Mouse (Mus musculus) embryonic facial prominence, embryonic 13.5 days (tissue): ENCODE data around the gene Mical3. TPM values are rescaled to one million over a fixed set of nuclear protein-coding genes. Genes with fewer than 3 reads are reported as not detected.

Experiments used
- ATAC-seq: fragments of 200-750 bp; cut with Nextera tagmentation; 2 replicates; pipeline ENCODE4 v1.8.0; 2017; ENCODE audit warnings: low read depth; ENCODE audit not compliant: insufficient number of reproducible peaks, insufficient read depth, low FRiP score, low TSS enrichment
- H3K27ac ChIP-seq: fragments of 300-500 bp; sonication (generic); 2 replicates; pipeline ENCODE4 v1.5.1; 2015; ENCODE audit warnings: moderate library complexity, mild to moderate bottlenecking, inconsistent platforms
- H3K27me3 ChIP-seq: fragments of 300-500 bp; sonication (generic); 2 replicates; pipeline ENCODE4 v1.6.1; 2015; ENCODE audit warnings: mild to moderate bottlenecking, inconsistent platforms
- H3K36me3 ChIP-seq: fragments of 300-500 bp; sonication (generic); 2 replicates; pipeline ENCODE4 v1.6.1; 2015; ENCODE audit warnings: mild to moderate bottlenecking, inconsistent platforms
- H3K4me1 ChIP-seq: fragments of 300-500 bp; sonication (generic); 2 replicates; pipeline ENCODE4 v1.6.1; 2015; ENCODE audit warnings: inconsistent platforms
- H3K4me2 ChIP-seq: fragments of 300-500 bp; sonication (generic); 2 replicates; pipeline ENCODE4 v1.6.1; 2015; ENCODE audit warnings: moderate library complexity, mild to moderate bottlenecking, inconsistent platforms
- H3K4me3 ChIP-seq: fragments of 300-500 bp; sonication (generic); 2 replicates; pipeline ENCODE4 v1.5.1; 2015; ENCODE audit warnings: mild to moderate bottlenecking, inconsistent platforms
- H3K9ac ChIP-seq: fragments of 300-500 bp; sonication (generic); 2 replicates; pipeline ENCODE4 v1.6.1; 2015; ENCODE audit warnings: mild to moderate bottlenecking, inconsistent platforms
- H3K9me3 ChIP-seq: fragments of 300-500 bp; sonication (generic); 2 replicates; pipeline ENCODE4 v1.6.1; 2016; ENCODE audit warnings: inconsistent platforms
- WGBS: fragments of 180-500 bp; shearing (Covaris S2); methylation state at CpG from one replicate; pipeline ENCODE4 v1.1.7; 2015; ENCODE audit warnings: mixed read lengths; 5-methylcytosine and 5-hydroxymethylcytosine counted together
- polyA plus RNA-seq: library from polyadenylated mRNA; unstranded; fragments of >200 nt; fragmentation: Nextera tagmentation; extraction: Ambion mirVana; gene quantifications from 2 replicates; pipeline ENCODE4 v1.2.1, GENCODE M21; 2015

Gene Mical3
- 12.3 and 12.7 TPM in 2 replicates for polyA plus RNA-seq

- peak within 1 kb of the TSS; percentile 79 for H3K4me2 ChIP-seq
- H3K9me3 ChIP-seq, result no peaks in the 10 kb centered on the region
- H3K27ac ChIP-seq, result 0 out of 2 replicates have a peak within 1 kb of the TSS, but pooled peaks have one; percentile 11
- no peak for ATAC-seq
- under 1% methylated on average over 17 of the region's 17 CpGs for WGBS
- H3K27me3 ChIP-seq, result peaks cover 25% of the 10 kb centered on the region
- H3K4me3 ChIP-seq, result peak within 1 kb of the TSS; percentile 44
- peak within 1 kb of the TSS; percentile 68 for H3K9ac ChIP-seq
- peaks cover 19% of the 10 kb centered on the region for H3K4me1 ChIP-seq
- no peaks in the 10 kb centered on the region for H3K36me3 ChIP-seq
Observed at GRCm38 (mm10) chr6:121130773-121131172, at the start of gene Mical3. Mical3 (minus strand) TSS chr6:121130999.

GRCm38 (mm10) chr6:121179846-121180245, 49.0 kb upstream of the Mical3 start:
- WGBS, result 66% methylated on average over 7 of the region's 7 CpGs
- Histone ChIP-seq H3K27me3 (no peaks in the 10 kb centered on the region), H3K4me2 (no peak overlapping the region), H3K4me1 (peaks cover 30% of the 10 kb centered on the region), H3K9me3 (no peaks in the 10 kb centered on the region), H3K4me3 (no peak overlapping the region), H3K27ac (no peak overlapping the region), H3K9ac (no peak overlapping the region), H3K36me3 (no peaks in the 10 kb centered on the region)
- no peak for ATAC-seq

GRCm38 (mm10) chr6:121178700-121179358, 48.0 kb upstream of the Mical3 start:
- Histone ChIP-seq H3K9ac (no peak overlapping the region), H3K4me1 (peaks cover 24% of the 10 kb centered on the region), H3K4me3 (no peak overlapping the region), H3K36me3 (no peaks in the 10 kb centered on the region), H3K4me2 (no peak overlapping the region), H3K27me3 (no peaks in the 10 kb centered on the region), H3K27ac (no peak overlapping the region), H3K9me3 (no peaks in the 10 kb centered on the region)
- WGBS, result 58% methylated on average over 7 of the region's 7 CpGs
- ATAC-seq, result no peak

- whole genome bisulfite sequencing, result 76% methylated on average over 7 of the region's 7 CpGs
- no peak overlapping the region for H3K4me3 ChIP-seq
- H3K27ac ChIP-seq, result no peak overlapping the region; the same call in 1 of the 2 replicates
- H3K27me3 ChIP-seq, result no peaks in the 10 kb centered on the region
- no peak overlapping the region for H3K9ac ChIP-seq
- ATAC-seq, result no peak
- no peaks in the 10 kb centered on the region for H3K36me3 ChIP-seq
- H3K4me1 ChIP-seq, result peaks cover 24% of the 10 kb centered on the region
- no peak overlapping the region for H3K4me2 ChIP-seq
- H3K9me3 ChIP-seq, result no peaks in the 10 kb centered on the region
Observed at GRCm38 (mm10) chr6:121177118-121177708, 46.4 kb upstream of the Mical3 start.

- H3K4me3 ChIP-seq, result no peak overlapping the region
- WGBS, result 78% methylated on average over 4 of the region's 4 CpGs
- no peaks in the 10 kb centered on the region for H3K9me3 ChIP-seq
- ATAC-seq, result no peak
- H3K36me3 ChIP-seq, result no peaks in the 10 kb centered on the region
- peaks cover 24% of the 10 kb centered on the region for H3K4me1 ChIP-seq
- H3K9ac ChIP-seq, result no peak overlapping the region
- H3K27ac ChIP-seq, result peak overlapping the region; percentile 67
- no peaks in the 10 kb centered on the region for H3K27me3 ChIP-seq
- H3K4me2 ChIP-seq, result peak overlapping the region; percentile 38; the same call in 1 of the 2 replicates
Observed at GRCm38 (mm10) chr6:121176731-121177098, 45.9 kb upstream of the Mical3 start.

GRCm38 (mm10) chr6:121176011-121176730, 45.4 kb upstream of the Mical3 start:
- Histone ChIP-seq H3K4me3 (no peak overlapping the region), H3K9me3 (no peaks in the 10 kb centered on the region), H3K36me3 (no peaks in the 10 kb centered on the region), H3K27ac (peak overlapping the region; percentile 67), H3K9ac (0 out of 2 replicates have a peak overlapping the region, but pooled peaks have one; percentile 16), H3K4me2 (peak overlapping the region; percentile 38), H3K27me3 (no peaks in the 10 kb centered on the region), H3K4me1 (peaks cover 24% of the 10 kb centered on the region)
- 25% methylated on average over 14 of the region's 14 CpGs for WGBS
- peak; percentile 69 for ATAC-seq

GRCm38 (mm10) chr6:121174761-121175160, 44.0 kb upstream of the Mical3 start:
- Histone ChIP-seq H3K27me3 (no peaks in the 10 kb centered on the region), H3K27ac (no peak overlapping the region), H3K36me3 (no peaks in the 10 kb centered on the region), H3K4me1 (peaks cover 24% of the 10 kb centered on the region), H3K4me3 (no peak overlapping the region), H3K9ac (no peak overlapping the region), H3K9me3 (no peaks in the 10 kb centered on the region), H3K4me2 (no peak overlapping the region)
- WGBS, result 94% methylated on average over 6 of the region's 6 CpGs
- no peak for ATAC-seq

DNA sequence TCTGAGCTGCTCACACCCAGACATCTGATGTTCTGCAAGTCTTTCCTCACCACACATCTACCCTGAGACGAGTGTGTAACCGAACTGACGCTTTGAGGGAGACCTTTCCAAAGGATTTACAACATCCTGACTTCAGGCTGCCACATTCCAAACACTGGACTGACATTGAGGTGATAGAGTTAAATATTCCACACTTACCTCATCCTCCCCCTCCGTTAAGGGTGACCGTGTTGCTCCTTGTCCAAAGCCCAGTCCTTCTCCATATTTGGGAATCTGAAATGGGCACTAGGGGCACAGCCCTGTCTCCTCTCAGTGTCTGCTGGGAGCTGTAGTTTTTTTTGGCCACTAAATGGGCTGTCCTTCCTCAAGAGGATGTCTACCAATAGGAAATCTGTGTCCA, 42.7 kb upstream of the Mical3 start:
- Histone ChIP-seq H3K9ac (no peak overlapping the region), H3K4me1 (peaks cover 24% of the 10 kb centered on the region), H3K36me3 (no peaks in the 10 kb centered on the region), H3K9me3 (no peaks in the 10 kb centered on the region), H3K27ac (no peak overlapping the region), H3K27me3 (no peaks in the 10 kb centered on the region), H3K4me2 (no peak overlapping the region), H3K4me3 (no peak overlapping the region)
- no peak for ATAC-seq
- WGBS, result 79% methylated on average over 5 of the region's 5 CpGs

DNA sequence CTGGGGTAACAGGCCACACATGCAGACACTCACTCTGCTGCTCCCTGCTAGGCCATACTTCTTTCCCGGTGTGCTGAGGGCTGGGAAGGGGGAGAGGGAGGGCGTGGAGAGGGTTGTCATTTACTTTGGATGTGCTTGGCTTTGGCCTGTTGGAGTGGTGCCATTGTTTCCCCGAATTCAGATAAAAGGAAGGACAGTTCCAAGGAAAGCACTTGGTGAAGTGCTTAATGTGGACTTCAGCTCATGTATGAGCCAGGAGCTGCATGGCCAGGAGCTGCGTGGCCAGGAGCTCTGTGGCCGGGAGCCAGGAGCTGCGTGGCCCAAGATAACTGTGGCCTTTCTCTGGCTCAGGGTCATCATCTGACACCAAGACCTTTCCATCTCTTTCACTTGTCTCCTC, 40.3 kb upstream of the Mical3 start:
- peaks cover 15% of the 10 kb centered on the region for H3K4me1 ChIP-seq
- H3K9me3 ChIP-seq, result no peaks in the 10 kb centered on the region
- H3K27ac ChIP-seq, result no peak overlapping the region
- ATAC-seq, result no peak
- WGBS, result 87% methylated on average over 6 of the region's 6 CpGs
- H3K4me3 ChIP-seq, result no peak overlapping the region
- H3K36me3 ChIP-seq, result no peaks in the 10 kb centered on the region
- H3K4me2 ChIP-seq, result no peak overlapping the region
- H3K9ac ChIP-seq, result no peak overlapping the region
- no peaks in the 10 kb centered on the region for H3K27me3 ChIP-seq

GRCm38 (mm10) chr6:121167381-121167975, 36.7 kb upstream of the Mical3 start:
- whole genome bisulfite sequencing, result 41% methylated on average over 7 of the region's 7 CpGs
- no peaks in the 10 kb centered on the region for H3K27me3 ChIP-seq
- H3K4me1 ChIP-seq, result peaks cover 10% of the 10 kb centered on the region; the same call in 1 of the 2 replicates
- no peak overlapping the region for H3K4me2 ChIP-seq
- no peak overlapping the region for H3K4me3 ChIP-seq
- H3K9me3 ChIP-seq, result no peaks in the 10 kb centered on the region
- H3K9ac ChIP-seq, result no peak overlapping the region
- no peak for ATAC-seq
- no peak overlapping the region for H3K27ac ChIP-seq
- no peaks in the 10 kb centered on the region for H3K36me3 ChIP-seq

GRCm38 (mm10) chr6:121166098-121166552, 35.3 kb upstream of the Mical3 start:
- no peak for ATAC-seq
- no peak overlapping the region for H3K27ac ChIP-seq
- H3K27me3 ChIP-seq, result no peaks in the 10 kb centered on the region
- no peak overlapping the region for H3K4me3 ChIP-seq
- H3K9ac ChIP-seq, result no peak overlapping the region
- peaks cover 10% of the 10 kb centered on the region; the same call in 1 of the 2 replicates for H3K4me1 ChIP-seq
- H3K9me3 ChIP-seq, result no peaks in the 10 kb centered on the region
- no peaks in the 10 kb centered on the region for H3K36me3 ChIP-seq
- WGBS, result 52% methylated on average over 10 of the region's 10 CpGs
- H3K4me2 ChIP-seq, result no peak overlapping the region
